Mouse (Mus musculus): ENCODE results near the gene Palld. TPM values are rescaled to one million over a fixed set of nuclear protein-coding genes. Genes with fewer than 3 reads are reported as not detected.

The Palld gene
- total RNA-seq, 2 experiments from 2014 or later: 0.68 TPM; not detected in 1

DNA sequence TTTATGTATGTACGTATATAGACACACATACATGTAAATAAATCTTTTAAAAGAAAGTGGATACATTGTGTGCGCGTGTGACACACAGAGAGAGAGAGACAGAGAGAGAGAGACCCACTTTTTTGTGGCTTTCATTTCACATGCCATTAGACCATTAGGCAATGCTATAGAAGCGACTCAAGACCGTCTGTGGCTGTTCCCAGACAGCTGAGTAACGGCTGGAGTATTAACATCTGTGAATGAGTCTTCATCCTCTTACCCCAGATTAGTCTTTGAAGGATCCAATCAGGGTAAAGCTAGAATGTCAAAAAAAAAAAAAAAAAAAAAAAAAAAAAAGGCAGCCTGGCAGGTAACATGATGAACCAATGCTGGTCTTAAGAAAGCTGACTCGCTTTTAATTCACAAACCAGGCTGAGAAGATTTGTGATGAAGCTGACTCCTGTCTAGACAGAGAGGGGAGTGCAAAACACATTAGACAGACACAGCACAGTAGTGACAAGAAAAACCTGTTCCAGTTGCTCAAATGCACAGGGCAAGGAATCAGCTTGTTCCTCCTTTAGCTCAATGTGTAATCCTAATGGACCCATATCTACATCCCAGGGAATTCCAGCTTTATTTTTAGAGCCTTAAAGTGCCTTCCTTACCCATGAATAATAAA, 204.6 kb downstream of the Palld start:
- no peak for ATAC-seq (replicated peaks; ENCODE audit: low FRiP score, poor library complexity, severe bottlenecking)

DNA sequence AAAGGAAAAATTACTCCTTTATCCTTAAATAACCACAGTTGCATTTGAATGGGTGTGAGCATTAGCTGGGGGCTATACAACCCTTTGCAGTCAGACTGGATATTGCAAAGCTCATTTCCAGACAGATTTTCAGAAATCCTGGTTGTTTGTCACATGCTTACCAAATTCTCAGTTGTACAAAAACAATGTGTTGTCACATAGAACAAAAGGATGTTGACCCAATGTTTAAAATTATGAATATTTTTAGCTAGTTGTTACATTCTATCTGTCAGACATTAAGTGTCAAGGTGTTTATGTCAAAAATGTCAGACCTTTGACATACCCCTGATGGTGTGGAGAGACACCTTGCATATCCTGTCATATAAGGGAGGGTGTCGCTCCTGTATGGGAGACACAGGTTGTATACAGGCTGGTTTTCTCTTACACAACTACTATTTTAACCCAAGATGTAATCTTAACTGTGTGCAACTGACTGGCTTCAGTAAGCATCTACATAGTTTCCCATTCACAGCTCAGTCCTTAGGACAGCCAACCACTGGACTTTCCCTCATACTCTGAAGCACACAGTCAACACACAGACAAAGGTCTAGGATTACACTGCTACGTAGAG, 205.5 kb downstream of the Palld start:
- no peak for ATAC-seq (replicated peaks; ENCODE audit: low FRiP score, poor library complexity, severe bottlenecking)

GRCm38 (mm10) chr8:61695416-61695815, 207.1 kb downstream of the Palld start:
- ATAC-seq (replicated peaks; ENCODE audit: low FRiP score, poor library complexity, severe bottlenecking): no peak

DNA sequence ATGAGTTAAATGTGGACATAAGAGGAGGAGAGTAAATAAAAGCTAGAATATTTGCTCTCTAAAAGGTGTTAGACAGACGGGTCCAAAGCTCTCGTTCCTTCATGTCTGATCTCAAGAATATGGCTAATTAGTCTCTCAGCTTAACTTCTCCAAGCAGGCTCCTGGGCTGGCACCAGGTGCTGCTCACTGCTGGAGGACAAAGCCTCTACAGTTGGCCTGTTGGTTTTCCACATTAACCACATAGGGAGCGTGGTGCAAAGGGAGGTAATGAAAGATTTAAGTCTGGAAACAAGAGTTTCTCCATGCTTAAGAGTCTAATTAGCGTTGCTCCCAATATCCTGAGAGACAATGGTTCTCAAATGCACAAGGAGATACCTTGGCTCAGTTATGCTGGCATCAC, 209.6 kb downstream of the Palld start:
- no peak for ATAC-seq (replicated peaks; ENCODE audit: low FRiP score, poor library complexity, severe bottlenecking)

DNA sequence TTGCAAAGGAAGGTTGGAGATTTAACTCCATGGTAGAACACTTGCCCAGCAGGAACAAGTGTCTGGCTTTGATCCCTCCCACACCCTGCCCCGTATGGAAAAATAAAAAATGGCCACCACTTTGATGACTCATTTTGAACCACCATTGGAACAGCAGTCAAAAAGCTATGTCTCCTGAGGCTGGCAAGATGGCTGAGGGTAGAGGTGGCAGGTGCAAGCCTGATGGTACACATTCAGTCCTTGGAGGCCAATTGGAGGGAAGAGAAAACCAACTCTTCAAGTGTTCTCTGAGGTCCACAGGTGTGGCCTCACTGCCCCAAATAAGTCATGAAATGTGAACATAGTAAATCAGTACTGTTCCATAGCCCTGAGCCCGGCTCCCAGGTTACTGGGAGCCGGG, 210.4 kb downstream of the Palld start:
- ATAC-seq (replicated peaks; ENCODE audit: low FRiP score, poor library complexity, severe bottlenecking): no peak

- ATAC-seq (replicated peaks; ENCODE audit: low FRiP score, poor library complexity, severe bottlenecking): no peak
Measured at GRCm38 (mm10) chr8:61691391-61691790, 211.1 kb downstream of the Palld start.

GRCm38 (mm10) chr8:61687071-61687470, 215.4 kb downstream of the Palld start:
- no peak for ATAC-seq (replicated peaks; ENCODE audit: low FRiP score, poor library complexity, severe bottlenecking)

GRCm38 (mm10) chr8:61686340-61686739, 216.2 kb downstream of the Palld start:
- no peak for ATAC-seq (replicated peaks; ENCODE audit: low FRiP score, poor library complexity, severe bottlenecking)

- ATAC-seq (replicated peaks; ENCODE audit: low FRiP score, poor library complexity, severe bottlenecking): no peak
Measured at GRCm38 (mm10) chr8:61685280-61685679, 217.2 kb downstream of the Palld start.

DNA sequence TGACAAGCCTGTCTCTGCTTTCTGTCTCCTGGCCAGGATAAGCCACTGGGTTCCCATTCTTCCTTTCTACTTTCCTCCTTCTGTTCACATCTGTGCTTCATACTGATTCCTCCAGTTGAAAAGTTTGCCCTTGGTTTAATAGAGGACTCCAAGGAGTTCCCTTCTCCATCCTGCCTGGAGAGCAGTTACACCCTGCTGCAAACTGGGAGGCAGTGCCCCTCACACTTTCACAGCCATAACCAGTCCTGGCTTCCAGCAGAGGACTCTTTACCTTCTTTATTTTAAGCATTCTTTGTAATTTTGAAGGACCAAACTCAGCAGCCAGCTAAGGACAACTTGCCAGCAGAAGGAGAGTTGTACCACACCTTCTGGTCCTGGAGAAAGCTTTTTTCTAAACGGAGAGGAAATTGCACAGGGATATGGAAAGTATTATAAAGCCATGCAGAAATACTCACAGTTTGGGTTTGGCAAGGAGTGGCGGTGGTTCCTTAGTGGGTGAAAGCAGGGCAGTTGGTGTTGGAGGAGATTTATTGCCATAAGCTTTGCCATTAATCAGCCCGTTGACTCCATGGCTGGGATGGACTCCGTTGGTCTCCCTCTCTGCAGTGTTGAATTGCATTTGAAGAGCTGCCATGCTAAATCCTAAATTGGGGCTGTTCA, 218.1 kb downstream of the Palld start:
- ATAC-seq (replicated peaks; ENCODE audit: low FRiP score, poor library complexity, severe bottlenecking): no peak

- no peak for ATAC-seq (replicated peaks; ENCODE audit: low FRiP score, poor library complexity, severe bottlenecking)
Measured at GRCm38 (mm10) chr8:61682902-61683301, 219.6 kb downstream of the Palld start.

- ATAC-seq (replicated peaks; ENCODE audit: low FRiP score, poor library complexity, severe bottlenecking): no peak
Measured at GRCm38 (mm10) chr8:61681217-61681616, 221.3 kb downstream of the Palld start.

DNA sequence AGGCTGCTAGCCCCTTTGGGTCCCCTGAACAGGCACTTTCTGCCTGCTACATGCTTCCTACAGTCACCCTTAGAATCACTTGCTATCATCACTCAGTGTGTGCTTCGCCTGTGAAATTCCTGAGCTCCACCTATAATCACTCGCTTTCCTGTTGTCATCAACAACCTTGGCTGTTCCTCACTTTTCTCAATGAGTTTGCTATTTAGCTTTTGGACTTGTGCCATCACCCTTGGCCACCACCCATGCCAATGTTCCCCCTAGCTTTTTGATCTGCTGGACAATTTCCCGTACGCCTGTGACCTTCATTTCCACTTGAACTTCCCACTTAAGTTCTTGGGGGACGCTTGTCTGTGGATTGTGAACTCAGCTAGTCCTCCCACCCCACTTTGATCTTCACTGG, 225.3 kb downstream of the Palld start:
- no peak for ATAC-seq (replicated peaks; ENCODE audit: low FRiP score, poor library complexity, severe bottlenecking)

DNA sequence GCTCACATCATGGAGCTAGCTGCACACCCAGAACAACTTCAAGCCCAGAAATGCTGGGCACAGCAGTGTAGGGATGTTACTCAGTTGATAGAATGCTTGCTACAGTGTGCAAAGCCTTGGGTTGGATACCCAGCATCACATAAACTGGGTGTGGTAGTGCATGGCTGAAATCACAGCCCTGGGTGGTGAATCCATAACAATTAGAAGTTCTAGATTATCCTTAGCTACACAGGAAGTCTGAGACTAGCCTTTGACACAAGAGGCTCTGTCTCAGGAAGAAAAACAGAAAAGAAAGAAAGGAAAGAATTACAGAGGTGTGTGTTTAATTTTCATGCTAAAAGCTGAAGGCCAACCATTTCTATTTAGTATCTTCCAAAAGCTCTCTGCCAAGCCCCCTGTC, 231.3 kb downstream of the Palld start:
- no peak for ATAC-seq (replicated peaks; ENCODE audit: low FRiP score, poor library complexity, severe bottlenecking)

DNA sequence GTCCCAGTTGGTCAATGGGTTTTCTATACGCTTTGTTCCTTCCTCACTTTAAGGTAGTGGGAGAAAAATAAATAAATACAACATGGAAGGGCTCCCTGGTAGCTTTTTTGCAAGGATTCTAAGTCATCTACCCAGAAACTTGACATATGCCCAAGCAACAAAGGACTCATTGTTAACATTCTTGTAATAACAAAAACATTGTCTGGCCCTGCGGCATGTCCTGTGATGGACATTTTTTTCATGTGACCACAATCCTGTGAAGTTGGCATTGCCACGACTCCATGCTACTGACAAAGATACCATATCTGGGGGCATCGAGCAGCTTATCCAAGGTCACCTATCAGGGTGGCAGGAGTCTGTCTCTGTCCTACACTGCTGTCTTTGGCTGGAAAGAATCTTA, 232.1 kb downstream of the Palld start:
- no peak for ATAC-seq (replicated peaks; ENCODE audit: low FRiP score, poor library complexity, severe bottlenecking)

GRCm38 (mm10) chr8:61666919-61667318, 235.6 kb downstream of the Palld start:
- no peak for ATAC-seq (replicated peaks; ENCODE audit: low FRiP score, poor library complexity, severe bottlenecking)

DNA sequence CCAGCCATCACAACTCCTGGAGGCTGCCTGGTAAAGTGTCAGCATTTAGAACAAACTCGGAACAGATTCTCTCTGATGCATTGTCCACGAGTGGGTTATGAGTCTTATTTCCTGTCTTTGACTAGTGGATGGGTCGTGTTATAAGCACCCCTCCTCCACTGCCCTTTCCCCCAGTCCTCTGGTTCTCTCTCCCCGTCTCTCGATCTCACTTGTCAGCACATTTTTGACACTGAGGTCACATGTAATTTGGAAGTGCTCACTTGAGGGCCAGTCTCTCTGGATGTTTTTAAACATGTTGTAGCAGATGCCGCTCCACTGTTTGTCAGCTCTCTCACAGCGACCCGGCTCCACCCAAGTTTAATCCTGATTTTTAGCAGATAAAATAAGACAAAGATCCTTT, 237.5 kb downstream of the Palld start:
- ATAC-seq (replicated peaks; ENCODE audit: low FRiP score, poor library complexity, severe bottlenecking): no peak

DNA sequence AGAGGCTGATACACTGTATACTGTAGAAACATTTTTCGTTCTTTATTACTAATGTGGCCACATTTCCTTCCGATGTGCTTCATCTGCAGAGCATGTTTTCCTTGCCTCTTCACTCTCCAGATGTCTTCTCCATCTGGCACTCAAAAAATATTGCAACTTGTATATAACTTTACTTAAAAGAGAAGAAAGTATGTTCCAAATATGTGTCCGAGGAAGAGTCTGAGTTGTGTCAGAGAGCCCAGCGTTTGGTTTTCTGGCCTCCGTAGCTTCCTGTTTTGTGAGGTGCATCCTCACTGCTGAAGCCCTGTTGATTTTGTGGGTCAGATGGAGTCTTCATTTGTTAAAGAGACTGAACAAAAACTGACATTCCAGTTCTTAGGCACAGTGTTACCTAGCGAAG, 238.3 kb downstream of the Palld start:
- no peak for ATAC-seq (replicated peaks; ENCODE audit: low FRiP score, poor library complexity, severe bottlenecking)

DNA sequence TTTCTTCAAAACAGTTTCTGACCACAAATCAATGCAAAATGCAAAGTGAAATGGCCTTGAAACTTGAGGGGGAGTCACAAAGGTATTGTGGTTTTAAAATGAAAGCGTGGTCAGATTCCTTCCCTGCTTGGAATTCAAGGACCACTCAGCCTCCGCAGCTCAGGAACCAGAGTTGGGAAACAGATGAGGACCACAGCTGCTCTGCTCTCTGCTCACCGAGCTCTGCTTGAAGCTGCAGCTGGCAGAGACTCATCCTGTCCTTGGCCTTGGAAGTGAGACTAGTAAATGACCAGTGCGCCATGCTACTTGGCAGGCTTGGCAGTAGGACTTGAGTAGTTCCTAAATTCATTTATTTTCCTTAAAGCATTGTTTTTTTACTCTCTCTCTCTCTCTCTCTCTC, 239.7 kb downstream of the Palld start:
- no peak for ATAC-seq (replicated peaks; ENCODE audit: low FRiP score, poor library complexity, severe bottlenecking)

DNA sequence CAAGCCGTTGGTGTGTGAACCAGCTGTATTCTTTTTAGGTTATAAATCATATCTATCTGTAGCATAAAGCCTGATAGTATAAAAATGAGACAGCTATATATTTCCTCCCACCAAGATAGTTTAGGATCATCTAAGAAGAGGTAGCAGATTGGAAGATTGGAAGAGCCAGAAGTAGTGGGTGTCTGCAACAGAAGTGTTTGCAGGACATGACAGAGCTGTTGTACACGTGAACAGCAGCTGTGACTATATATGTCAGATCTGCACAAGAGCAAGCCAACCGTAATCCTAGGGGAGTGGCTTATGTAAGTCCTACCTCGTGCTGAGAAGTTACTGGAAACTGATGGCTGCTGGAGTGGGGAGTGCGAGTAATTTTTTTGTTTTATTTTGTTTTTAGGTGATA, 240.9 kb downstream of the Palld start:
- ATAC-seq (replicated peaks; ENCODE audit: low FRiP score, poor library complexity, severe bottlenecking): no peak

GRCm38 (mm10) chr8:61660961-61661360, 241.5 kb downstream of the Palld start:
- no peak for ATAC-seq (replicated peaks; ENCODE audit: low FRiP score, poor library complexity, severe bottlenecking)
